Mouse (Mus musculus) lung, adult 2 months (tissue): ENCODE measurements at regions not wholly inside any gene's neighbourhood (a gene's known extent, or its start where the extent isn't known, plus 50 kb on each side); places are given as distances from the start of the nearest gene placed in this dataset.

Source experiments
- CTCF ChIP-seq: fragments of 200-500 bp; IDR thresholded peaks from 2 replicates; pipeline ENCODE4 v1.5.1; 2011; ENCODE audit warnings: mild to moderate bottlenecking, low read length, control low read depth; ENCODE audit not compliant: insufficient read depth
- POLR2A ChIP-seq: fragments of 200-500 bp; IDR thresholded peaks from 2 replicates; pipeline ENCODE4 v1.6.1; 2011; ENCODE audit warnings: low read depth, mild to moderate bottlenecking, control low read depth, low read length, borderline replicate concordance; ENCODE audit errors: extremely low read depth

- TF ChIP-seq POLR2A = no peak
- TF ChIP-seq CTCF = no peak
These were observed 910.2 kb upstream of the Ddx18 start for GRCm38 (mm10) chr1:122478003-122478402.
